Mouse (Mus musculus) lung, adult 18-20 months (tissue): ENCODE measurements around the gene Acyp1.

ENCODE experiments used
- DNase-seq, 2 experiments: peaks; one replicate each; pipeline ENCODE4 v3.0.0; 2022; ENCODE audit warnings: mixed read lengths in 2 of 2

The Acyp1 gene

DNA sequence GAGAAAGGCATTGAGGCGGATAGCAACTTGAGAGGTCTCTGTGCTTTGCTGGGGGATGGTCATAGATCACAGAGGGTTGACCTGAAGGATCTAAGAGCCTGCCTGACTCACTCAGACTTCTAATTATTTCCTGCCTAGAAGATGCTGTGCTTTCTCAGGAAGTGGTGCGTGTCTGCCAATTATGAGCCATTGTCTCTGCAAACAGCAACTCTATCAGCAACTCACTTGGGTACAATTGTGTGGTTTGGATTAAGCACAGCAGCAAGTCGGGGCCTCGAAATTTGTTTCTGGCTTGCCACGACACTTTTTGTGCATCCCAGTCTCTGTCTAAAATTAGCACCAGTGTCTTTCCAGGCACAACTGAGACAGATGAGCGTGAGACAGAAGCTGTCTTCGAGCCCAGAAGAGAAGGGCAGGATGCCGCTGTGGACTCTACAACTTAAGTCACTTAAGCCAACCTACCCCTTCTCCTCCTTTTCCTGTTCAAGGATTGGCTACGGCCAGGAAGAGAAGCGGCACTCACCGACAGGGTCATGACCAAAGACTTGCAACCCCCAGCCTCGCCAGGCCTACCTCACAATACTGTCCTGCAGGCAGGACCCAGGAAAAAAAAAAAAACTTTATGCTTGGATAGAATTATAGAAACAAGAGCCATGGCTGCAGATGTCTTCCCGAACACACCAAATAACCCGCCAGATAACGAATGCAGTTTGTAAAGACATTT lies 60.2 kb downstream of the Acyp1 start:
- DNase-seq: no peak

DNA sequence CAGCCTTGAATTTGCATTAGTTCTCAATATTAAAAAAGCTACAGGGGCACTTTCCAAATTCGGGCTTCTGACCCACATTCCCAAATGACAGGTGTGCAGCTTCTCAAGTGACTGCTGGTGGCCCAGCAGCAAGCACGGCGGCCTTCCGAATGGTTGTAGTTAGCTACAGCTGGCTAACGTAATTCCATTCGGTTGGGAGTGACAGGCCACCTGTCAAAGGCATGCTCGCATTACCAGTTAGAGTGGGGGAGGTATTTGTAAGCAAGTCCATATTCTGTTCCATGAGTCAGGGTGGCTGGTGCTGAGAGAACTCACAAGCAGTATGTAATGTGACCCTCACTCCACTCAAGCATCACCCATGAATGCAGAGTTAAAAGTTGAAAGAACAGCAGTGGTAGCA lies 61.0 kb downstream of the Acyp1 start:
- no peak for DNase-seq
